Mouse (Mus musculus) liver, adult 2 months (tissue): ENCODE results near the gene Gm45618. TPM values are rescaled to one million over a fixed set of nuclear protein-coding genes. Genes with fewer than 3 reads are reported as not detected.
A peak's percentile ranks its signal among the peaks of the same experiment; 100 is the strongest.

Experiments used
- DNase-seq: peaks from one replicate; pipeline ENCODE4 v3.0.0-alpha.2; 2011; ENCODE audit warnings: low read depth, low spot score; ENCODE audit errors: extremely low read depth
- H3K27ac ChIP-seq: fragments of 200-500 bp; replicated peaks from 2 replicates; pipeline ENCODE4 v1.5.1; 2012; ENCODE audit warnings: low read depth, mild to moderate bottlenecking, control low read depth, inconsistent platforms, low read length; ENCODE audit not compliant: insufficient read depth
- H3K27me3 ChIP-seq: fragments of 200-500 bp; 2 replicates; pipeline ENCODE4 v1.6.1; 2012; ENCODE audit warnings: mild to moderate bottlenecking, moderate library complexity, low read length, inconsistent platforms; ENCODE audit not compliant: control insufficient read depth, insufficient read depth
- H3K36me3 ChIP-seq: fragments of 200-500 bp; 2 replicates; pipeline ENCODE4 v1.6.1; 2012; ENCODE audit warnings: low read length, inconsistent platforms; ENCODE audit not compliant: control insufficient read depth, insufficient read depth
- H3K4me1 ChIP-seq: fragments of 200-500 bp; 2 replicates; pipeline ENCODE4 v1.6.1; 2011; ENCODE audit warnings: low read length; ENCODE audit not compliant: control insufficient read depth, insufficient read depth
- H3K4me3 ChIP-seq: fragments of 200-500 bp; 2 replicates; pipeline ENCODE4 v1.5.1; 2011; ENCODE audit warnings: low read depth, mild to moderate bottlenecking, control low read depth, low read length, moderate library complexity; ENCODE audit not compliant: insufficient read depth
- H3K79me2 ChIP-seq: fragments of 200-500 bp; 2 replicates; pipeline ENCODE4 v1.6.1; 2012; ENCODE audit warnings: inconsistent platforms, mild to moderate bottlenecking, low read length, moderate library complexity; ENCODE audit not compliant: control insufficient read depth, insufficient read depth
- H3K9ac ChIP-seq: fragments of 200-500 bp; 2 replicates; pipeline ENCODE4 v1.6.1; 2012; ENCODE audit warnings: low read depth, mild to moderate bottlenecking, control low read depth, inconsistent platforms, low read length
- CTCF ChIP-seq: fragments of 200-500 bp; IDR thresholded peaks from 2 replicates; pipeline ENCODE4 v1.5.1; 2011; ENCODE audit warnings: low read depth, low read length, control low read depth
- POLR2A ChIP-seq: fragments of 200-500 bp; IDR thresholded peaks from 2 replicates; pipeline ENCODE4 v1.6.1; 2011; ENCODE audit warnings: low read length, control low read depth; ENCODE audit not compliant: insufficient read depth; ENCODE audit errors: extremely low read depth
- WGBS: fragments of 180-500 bp; shearing (Covaris S2); methylation state at CpG from one replicate; pipeline ENCODE4 v1.1.7; 2018; 5-methylcytosine and 5-hydroxymethylcytosine counted together
- polyA plus RNA-seq: library from polyadenylated mRNA; depleted of rRNA; stranded (reverse); fragments of >200 nt; gene quantifications from 2 replicates; pipeline ENCODE4 v1.2.3, GENCODE M21; 2012
- total RNA-seq: library from RNA; depleted of rRNA; stranded (reverse); fragments of >200 nt; gene quantifications from 2 replicates; pipeline ENCODE4 v1.2.3, GENCODE M21; 2014

The Gm45618 gene
- total and polyA plus RNA-seq, 2 experiments: not detected

DNA sequence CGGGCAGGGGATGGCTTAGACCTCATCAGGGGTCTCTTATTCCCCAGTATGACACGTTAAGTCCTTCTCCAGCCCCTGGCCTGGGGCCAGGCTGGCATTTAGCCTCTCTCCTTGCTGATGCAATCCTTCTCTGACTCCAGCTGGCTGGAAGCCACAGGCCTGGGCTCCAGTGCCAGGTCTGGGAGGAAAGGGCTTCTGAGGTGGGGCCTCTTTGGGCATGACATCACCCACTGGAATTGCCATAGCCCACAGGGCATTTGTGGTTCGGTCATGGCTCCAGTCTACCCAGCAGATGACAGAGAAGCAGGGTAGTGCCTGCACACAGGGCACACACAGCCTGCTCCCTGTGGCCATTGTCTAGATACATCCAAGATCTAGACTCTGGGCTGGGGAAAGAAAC, 35.7 kb downstream of the Gm45618 start:
- H3K79me2 ChIP-seq: no peaks in the 10 kb centered on the region
- peaks cover 7% of the 10 kb centered on the region for H3K27me3 ChIP-seq
- no peak overlapping the region for H3K4me3 ChIP-seq
- no peak overlapping the region for H3K9ac ChIP-seq
- TF ChIP-seq POLR2A: no peak
- no peak for TF ChIP-seq CTCF
- H3K4me1 ChIP-seq: peaks cover 6% of the 10 kb centered on the region; the same call in 1 of the 2 replicates
- H3K27ac ChIP-seq: no peak overlapping the region
- H3K36me3 ChIP-seq: no peaks in the 10 kb centered on the region
- 16% methylated on average over 3 of the region's 3 CpGs for WGBS
- peak; percentile 72 for DNase-seq

DNA sequence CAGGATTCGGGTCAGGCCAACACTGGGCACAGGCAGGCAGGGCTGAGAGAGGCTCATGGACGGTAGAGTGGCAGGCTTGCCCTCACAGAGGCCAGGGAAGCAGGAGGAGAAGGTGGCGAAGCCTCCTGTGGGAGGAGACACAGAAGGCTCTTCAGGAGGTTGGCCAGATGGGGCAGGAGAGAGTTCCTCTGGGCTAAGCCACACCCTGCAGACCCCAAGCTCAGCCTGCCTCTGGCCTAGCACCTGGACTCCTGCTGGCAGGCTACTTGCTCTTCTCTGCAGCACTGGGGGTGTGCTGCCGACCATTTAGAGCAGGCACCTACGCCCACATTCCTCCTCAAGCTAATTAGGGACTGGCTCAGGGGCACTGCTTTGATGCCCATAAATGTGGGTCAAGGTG, 36.1 kb downstream of the Gm45618 start:
- no peak for DNase-seq
- Histone ChIP-seq H3K4me1 (peaks cover 6% of the 10 kb centered on the region; the same call in 1 of the 2 replicates), H3K27ac (no peak overlapping the region), H3K36me3 (no peaks in the 10 kb centered on the region), H3K27me3 (peaks cover 7% of the 10 kb centered on the region), H3K79me2 (no peaks in the 10 kb centered on the region), H3K9ac (no peak overlapping the region), H3K4me3 (no peak overlapping the region)
- 20% methylated on average over 5 of the region's 5 CpGs for WGBS
- TF ChIP-seq CTCF: peak; percentile 23
- no peak for TF ChIP-seq POLR2A

GRCm38 (mm10) chr7:142083588-142084317, 36.8 kb downstream of the Gm45618 start:
- Histone ChIP-seq H3K4me3 (no peak overlapping the region), H3K27ac (no peak overlapping the region), H3K27me3 (peaks cover 7% of the 10 kb centered on the region), H3K36me3 (no peaks in the 10 kb centered on the region), H3K4me1 (peaks cover 6% of the 10 kb centered on the region; the same call in 1 of the 2 replicates), H3K79me2 (no peaks in the 10 kb centered on the region), H3K9ac (no peak overlapping the region)
- no peak for DNase-seq
- TF ChIP-seq POLR2A (no peak), CTCF (no peak)
- 53% methylated on average over 12 of the region's 12 CpGs for WGBS

- Histone ChIP-seq H3K27me3 (peaks cover 7% of the 10 kb centered on the region), H3K4me1 (peaks cover 6% of the 10 kb centered on the region; the same call in 1 of the 2 replicates), H3K36me3 (no peaks in the 10 kb centered on the region), H3K9ac (no peak overlapping the region), H3K27ac (no peak overlapping the region), H3K79me2 (no peaks in the 10 kb centered on the region), H3K4me3 (no peak overlapping the region)
- WGBS: 68% methylated on average over 16 of the region's 16 CpGs
- DNase-seq: no peak
- TF ChIP-seq CTCF (no peak), POLR2A (no peak)
Observed at GRCm38 (mm10) chr7:142082607-142083006, 37.9 kb downstream of the Gm45618 start.

GRCm38 (mm10) chr7:142082179-142082578, 38.4 kb downstream of the Gm45618 start:
- Histone ChIP-seq H3K27me3 (peaks cover 7% of the 10 kb centered on the region), H3K4me3 (no peak overlapping the region), H3K9ac (no peak overlapping the region), H3K27ac (no peak overlapping the region), H3K79me2 (no peaks in the 10 kb centered on the region), H3K4me1 (peaks cover 6% of the 10 kb centered on the region; the same call in 1 of the 2 replicates), H3K36me3 (no peaks in the 10 kb centered on the region)
- no peak for TF ChIP-seq CTCF
- no peak for DNase-seq
- WGBS: 33% methylated on average over 38 of the region's 38 CpGs

DNA sequence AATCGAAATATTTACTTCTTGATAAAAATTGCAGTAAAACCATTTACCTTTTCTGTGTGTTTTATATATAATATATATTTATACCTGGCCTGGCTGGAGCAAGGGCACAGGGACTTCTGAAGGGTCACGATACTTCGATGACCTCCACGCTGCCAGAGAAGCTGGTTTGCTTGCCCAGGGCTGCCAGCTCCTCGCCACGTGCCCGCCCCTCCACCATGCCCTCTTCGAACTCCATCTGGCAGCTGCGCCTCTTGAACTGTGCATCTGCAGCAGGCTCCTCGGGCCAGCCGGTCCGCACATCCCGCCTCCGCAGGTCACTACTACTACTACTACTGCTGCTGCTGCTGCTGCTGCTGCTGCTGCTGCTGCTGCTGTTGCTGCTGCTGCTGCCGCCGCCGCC, 38.8 kb downstream of the Gm45618 start:
- DNase-seq: peak; percentile 70
- H3K79me2 ChIP-seq: no peaks in the 10 kb centered on the region
- 32% methylated on average over 16 of the region's 17 CpGs for WGBS
- H3K4me3 ChIP-seq: no peak overlapping the region
- peaks cover 7% of the 10 kb centered on the region for H3K27me3 ChIP-seq
- H3K9ac ChIP-seq: no peak overlapping the region
- TF ChIP-seq POLR2A (no peak), CTCF (no peak)
- no peaks in the 10 kb centered on the region for H3K36me3 ChIP-seq
- H3K4me1 ChIP-seq: peaks cover 6% of the 10 kb centered on the region; the same call in 1 of the 2 replicates
- no peak overlapping the region for H3K27ac ChIP-seq
